In the genomic region with DNA sequence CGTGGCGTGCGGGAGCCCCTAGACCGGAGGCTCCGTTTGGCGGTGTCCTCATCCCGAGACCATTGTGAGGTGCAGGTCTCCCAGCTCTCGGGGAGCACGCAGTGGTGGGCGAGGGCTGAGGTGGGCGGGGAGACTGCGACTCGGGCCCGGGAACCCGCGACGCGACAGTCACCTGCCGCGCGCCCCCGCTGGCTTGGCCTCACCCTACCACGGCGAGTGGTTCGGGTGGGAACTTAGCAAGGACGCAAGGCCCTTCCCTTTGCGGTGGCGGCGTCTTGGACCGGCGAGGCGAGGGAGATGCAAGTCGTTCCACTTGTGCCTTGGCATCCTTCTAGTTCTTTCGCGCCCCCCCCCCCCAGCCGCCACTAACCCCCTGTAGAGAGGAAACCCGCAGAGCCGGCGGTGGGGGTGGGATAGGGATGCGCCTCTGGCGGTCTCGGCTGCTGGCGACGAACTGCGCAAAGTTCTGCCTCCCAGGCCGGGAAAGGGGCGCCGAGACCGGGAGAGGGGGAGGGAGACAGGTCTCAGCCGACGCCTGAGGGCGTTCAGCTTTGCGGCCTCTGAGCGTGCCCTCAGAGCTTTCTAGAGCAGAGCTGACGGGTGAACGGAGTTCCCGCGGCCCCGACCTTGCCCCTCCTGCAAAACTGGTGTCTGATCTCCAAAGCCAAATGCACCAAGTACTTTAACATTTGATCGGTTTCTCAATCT, we compare ENCODE assay signal across 7 mouse cellular contexts. TPM values are rescaled to one million over a fixed set of nuclear protein-coding genes. Genes with fewer than 3 reads are reported as not detected.
DNase-seq lines count a peak whose midpoint lies in the region; ATAC-seq lines count a peak whose summit lies in the region.

No protein-coding gene starts in this region.

- ATAC-seq in frontal cortex, adult (ENCODE audit: low TSS enrichment) = peak; percentile 33
- ATAC-seq in hindbrain, embryonic 16.5 days = peak; percentile 1

- peak overlapping the region; percentile 89 for H3K9ac ChIP-seq in hindbrain, embryonic 16.5 days (ENCODE audit: low read depth, low read length)

- H3K4me1 ChIP-seq in hindbrain, embryonic 16.5 days (ENCODE audit: control insufficient read depth, insufficient read depth, low read depth, low read length) = peaks cover 9% of the 10 kb centered on the region

- H3K4me3 ChIP-seq in hindbrain, embryonic 16.5 days (ENCODE audit: low read length) = peak overlapping the region; percentile 65

- no peaks in the 10 kb centered on the region for H3K27me3 ChIP-seq in hindbrain, embryonic 16.5 days (replicated peaks; ENCODE audit: control insufficient read depth, insufficient read depth, low read length)

- peak; percentile 72 for DNase-seq in R1 (ENCODE audit: low read depth, low spot score)
- DNase-seq in c-Kit-positive CD71-positive TER-119-positive erythroid progenitor cells, embryonic 14.5 days (ENCODE audit: low spot score) = peak; percentile 37
- DNase-seq in left cerebral cortex, postnatal 4 days = peak; percentile 62
- DNase-seq in mesoderm, embryonic 11.5 days (ENCODE audit: low read depth, low spot score) = peak; percentile 67
- peak; percentile 41 to 47 for DNase-seq in right cerebral cortex, postnatal 36 days (ENCODE audit: low spot score in 2 of 2)

- H3K27ac ChIP-seq in hindbrain, embryonic 16.5 days (ENCODE audit: low read depth, low read length) = peak overlapping the region; percentile 95

- H3K36me3 ChIP-seq in hindbrain, embryonic 16.5 days (ENCODE audit: control insufficient read depth, insufficient read depth, low read length) = no peaks in the 10 kb centered on the region

- no peaks in the 10 kb centered on the region for H3K9me3 ChIP-seq in hindbrain, embryonic 16.5 days (ENCODE audit: control insufficient read depth, low read length)

- 0% methylated on average over 53 of the region's 60 CpGs for WGBS in hindbrain, embryonic 16.5 days

- intact Hi-C loops in left cerebral cortex, postnatal 4 days (cut with DNase I) = no loop called here

- peak overlapping the region; percentile 79 for H3K4me2 ChIP-seq in hindbrain, embryonic 16.5 days (ENCODE audit: low read length)

RNA-seq across cellular contexts. Expression of a gene that starts 0.6 kb away (rescaled TPM):
- 108 and 112 TPM in 2 replicates for polyA plus RNA-seq in hindbrain, embryonic 16.5 days (2015; fragmentation: Nextera tagmentation; extraction: Ambion mirVana)
- 100 to 1,000 TPM in 1 of 2 experiments, 10 to 100 TPM in 1; 94.1 to 106 TPM for total RNA-seq in left cerebral cortex, postnatal 4 days (2021)

RNA-seq across cellular contexts. Expression of a gene that starts 47.8 kb away (rescaled TPM):
- 10.4 and 13.3 TPM in 2 replicates for polyA plus RNA-seq in hindbrain, embryonic 16.5 days (2015; fragmentation: Nextera tagmentation; extraction: Ambion mirVana)
- total RNA-seq in left cerebral cortex, postnatal 4 days (2021) = 1 to 10 TPM; 8.4 to 8.7 TPM

RNA-seq across cellular contexts. Expression of a gene that starts 51.3 kb away (rescaled TPM):
- polyA plus RNA-seq in hindbrain, embryonic 16.5 days (2015; fragmentation: Nextera tagmentation; extraction: Ambion mirVana) = 3.4 and 4.6 TPM in 2 replicates
- total RNA-seq in left cerebral cortex, postnatal 4 days (2021) = 1 to 10 TPM in 1 of 2 experiments, under 1 TPM in 1; 0.82 to 1.0 TPM

Comparison
In these comparisons a context has a peak if more than half of its experiments do, and no peak if none do; other contexts are left out.
1. Peak in every context shown above with its lines: DNase-seq, ATAC-seq, H3K4me3 ChIP-seq and H3K27ac ChIP-seq.